Mouse (Mus musculus) stomach, embryonic 16.5 days (tissue): ENCODE results near the gene Golga4. TPM values are rescaled to one million over a fixed set of nuclear protein-coding genes. Genes with fewer than 3 reads are reported as not detected.

Experiments
- ATAC-seq: fragments of 200-750 bp; cut with Nextera tagmentation; 2 replicates; pipeline ENCODE4 v1.8.0; 2017; ENCODE audit warnings: moderate number of reproducible peaks, moderate TSS enrichment; ENCODE audit not compliant: insufficient read depth, low FRiP score
- H3K27ac ChIP-seq: fragments of 300-500 bp; sonication (generic); 2 replicates; pipeline ENCODE4 v1.5.1; 2014; ENCODE audit warnings: low read length
- H3K27me3 ChIP-seq: fragments of 300-500 bp; sonication (generic); 2 replicates; pipeline ENCODE4 v1.6.1; 2014; ENCODE audit warnings: low read length, control low read depth, mixed read lengths; ENCODE audit not compliant: control insufficient read depth, insufficient read depth
- H3K36me3 ChIP-seq: fragments of 300-500 bp; sonication (generic); 2 replicates; pipeline ENCODE4 v1.6.1; 2014; ENCODE audit warnings: low read length; ENCODE audit not compliant: control insufficient read depth, insufficient read depth
- H3K4me1 ChIP-seq: fragments of 300-500 bp; sonication (generic); 2 replicates; pipeline ENCODE4 v1.6.1; 2014; ENCODE audit warnings: low read length, control low read depth, mixed read lengths; ENCODE audit not compliant: control insufficient read depth, insufficient read depth
- H3K4me2 ChIP-seq: fragments of 300-500 bp; sonication (generic); 2 replicates; pipeline ENCODE4 v1.6.1; 2014; ENCODE audit warnings: low read depth, low read length, mixed read lengths
- H3K4me3 ChIP-seq: fragments of 300-500 bp; sonication (generic); replicated peaks from 2 replicates; pipeline ENCODE4 v1.5.1; 2014; ENCODE audit warnings: mild to moderate bottlenecking, low read length
- H3K9ac ChIP-seq: fragments of 300-500 bp; sonication (generic); 2 replicates; pipeline ENCODE4 v1.6.1; 2014; ENCODE audit warnings: low read length
- H3K9me3 ChIP-seq: fragments of 300-500 bp; sonication (generic); replicated peaks from 2 replicates; pipeline ENCODE4 v1.6.1; 2016; ENCODE audit warnings: low read length, control low read depth; ENCODE audit not compliant: control insufficient read depth
- WGBS: fragments of 180-500 bp; shearing (Covaris S2); extraction: QIAGEN DNeasy Blood & Tissue Kit; methylation state at CpG from one replicate; pipeline ENCODE4 v1.1.7; 2014; 5-methylcytosine and 5-hydroxymethylcytosine counted together
- polyA plus RNA-seq: library from polyadenylated mRNA; unstranded; fragments of >200 nt; fragmentation: Nextera tagmentation; extraction: Ambion mirVana; gene quantifications from 2 replicates; pipeline ENCODE4 v1.2.1, GENCODE M21; 2015

The Golga4 gene
- polyA plus RNA-seq, 1 experiment from 2014 or later, result 50.6 TPM

- 46% methylated on average over 20 of the region's 20 CpGs for WGBS
- Histone ChIP-seq H3K27ac (no peak overlapping the region), H3K4me2 (peak overlapping the region; percentile 5; the same call in 1 of the 2 replicates)
These were observed 106.0 kb downstream of the Golga4 start for GRCm38 (mm10) chr9:118611958-118612581.

GRCm38 (mm10) chr9:118617237-118617636 lies 111.2 kb downstream of the Golga4 start:
- Histone ChIP-seq H3K9ac (no peak overlapping the region), H3K4me3 (no peak overlapping the region), H3K36me3 (no peaks in the 10 kb centered on the region), H3K9me3 (no peaks in the 10 kb centered on the region), H3K4me2 (no peak overlapping the region), H3K27ac (no peak overlapping the region), H3K27me3 (no peaks in the 10 kb centered on the region), H3K4me1 (peaks cover 7% of the 10 kb centered on the region)
- no peak for ATAC-seq
- 62% methylated on average over 5 of the region's 5 CpGs for WGBS

More at GRCm38 (mm10) chr9:118611958-118612581, 106.0 kb downstream of the Golga4 start:
- H3K9me3 ChIP-seq, result no peaks in the 10 kb centered on the region
- peak overlapping the region; percentile 43; the same call in 1 of the 2 replicates for H3K9ac ChIP-seq
- H3K4me3 ChIP-seq, result 0 out of 2 replicates have a peak overlapping the region, but pooled peaks have one; percentile 5
- H3K4me1 ChIP-seq, result peaks cover 19% of the 10 kb centered on the region
- H3K27me3 ChIP-seq, result no peaks in the 10 kb centered on the region
- no peak for ATAC-seq
- H3K36me3 ChIP-seq, result no peaks in the 10 kb centered on the region

- Histone ChIP-seq H3K27ac (no peak overlapping the region), H3K27me3 (no peaks in the 10 kb centered on the region), H3K9me3 (no peaks in the 10 kb centered on the region), H3K4me3 (no peak overlapping the region), H3K4me1 (no peaks in the 10 kb centered on the region), H3K36me3 (no peaks in the 10 kb centered on the region), H3K9ac (no peak overlapping the region), H3K4me2 (no peak overlapping the region)
- 85% methylated on average over 3 of the region's 3 CpGs for WGBS
- no peak for ATAC-seq
These were observed 112.7 kb downstream of the Golga4 start for GRCm38 (mm10) chr9:118618732-118619250.

GRCm38 (mm10) chr9:118620807-118621206 lies 114.7 kb downstream of the Golga4 start:
- Histone ChIP-seq H3K4me1 (no peaks in the 10 kb centered on the region), H3K4me3 (no peak overlapping the region), H3K27me3 (no peaks in the 10 kb centered on the region), H3K27ac (no peak overlapping the region), H3K9me3 (no peaks in the 10 kb centered on the region), H3K9ac (no peak overlapping the region), H3K36me3 (no peaks in the 10 kb centered on the region), H3K4me2 (no peak overlapping the region)
- WGBS, result 58% methylated on average over 4 of the region's 4 CpGs
- ATAC-seq, result no peak

- no peak for ATAC-seq
- Histone ChIP-seq H3K36me3 (no peaks in the 10 kb centered on the region), H3K4me3 (no peak overlapping the region), H3K9me3 (no peaks in the 10 kb centered on the region), H3K4me2 (no peak overlapping the region), H3K9ac (no peak overlapping the region), H3K27ac (no peak overlapping the region), H3K4me1 (no peaks in the 10 kb centered on the region), H3K27me3 (no peaks in the 10 kb centered on the region)
- WGBS, result 88% methylated on average over 6 of the region's 6 CpGs
These were observed 115.6 kb downstream of the Golga4 start for GRCm38 (mm10) chr9:118621691-118622090.

- H3K4me1 ChIP-seq, result no peaks in the 10 kb centered on the region
These were observed 116.5 kb downstream of the Golga4 start for GRCm38 (mm10) chr9:118622376-118623166.

GRCm38 (mm10) chr9:118623483-118623882 lies 117.4 kb downstream of the Golga4 start:
- H3K4me2 ChIP-seq, result no peak overlapping the region
- H3K4me1 ChIP-seq, result no peaks in the 10 kb centered on the region
- H3K9ac ChIP-seq, result no peak overlapping the region
- H3K27me3 ChIP-seq, result no peaks in the 10 kb centered on the region
- H3K27ac ChIP-seq, result no peak overlapping the region
- H3K36me3 ChIP-seq, result no peaks in the 10 kb centered on the region
- no peak for ATAC-seq
- 68% methylated on average over 9 of the region's 9 CpGs for whole genome bisulfite sequencing
- H3K4me3 ChIP-seq, result no peak overlapping the region
- no peaks in the 10 kb centered on the region for H3K9me3 ChIP-seq

More at GRCm38 (mm10) chr9:118622376-118623166, 116.5 kb downstream of the Golga4 start:
- Histone ChIP-seq H3K4me2 (no peak overlapping the region), H3K27ac (no peak overlapping the region), H3K9me3 (no peaks in the 10 kb centered on the region), H3K4me3 (no peak overlapping the region), H3K36me3 (no peaks in the 10 kb centered on the region), H3K27me3 (no peaks in the 10 kb centered on the region), H3K9ac (no peak overlapping the region)
- 76% methylated on average over 18 of the region's 18 CpGs for WGBS
- ATAC-seq, result no peak

GRCm38 (mm10) chr9:118624146-118624545 lies 118.1 kb downstream of the Golga4 start:
- Histone ChIP-seq H3K9ac (no peak overlapping the region), H3K27me3 (no peaks in the 10 kb centered on the region), H3K36me3 (no peaks in the 10 kb centered on the region), H3K9me3 (no peaks in the 10 kb centered on the region), H3K4me2 (no peak overlapping the region), H3K4me1 (no peaks in the 10 kb centered on the region), H3K4me3 (no peak overlapping the region), H3K27ac (no peak overlapping the region)
- WGBS, result 46% methylated on average over 7 of the region's 7 CpGs
- ATAC-seq, result no peak

- Histone ChIP-seq H3K27ac (peak overlapping the region; percentile 38; the same call in 1 of the 2 replicates), H3K9me3 (no peaks in the 10 kb centered on the region), H3K4me3 (no peak overlapping the region), H3K36me3 (no peaks in the 10 kb centered on the region), H3K9ac (no peak overlapping the region), H3K27me3 (no peaks in the 10 kb centered on the region), H3K4me1 (peaks cover 6% of the 10 kb centered on the region; the same call in 1 of the 2 replicates), H3K4me2 (no peak overlapping the region)
- WGBS, result 38% methylated on average over 6 of the region's 6 CpGs
- ATAC-seq, result peak; percentile 90
These were observed 123.8 kb downstream of the Golga4 start for GRCm38 (mm10) chr9:118629763-118630379.
